Mouse (Mus musculus) G1E-ER4 (cell line): Measurements from ENCODE around the gene Rtn2. TPM values are rescaled to one million over a fixed set of nuclear protein-coding genes. Genes with fewer than 3 reads are reported as not detected.

ENCODE experiments used
- GATA1 ChIP-seq: IDR thresholded peaks from one replicate; pipeline ENCODE4 v1.8.0; 2012; ENCODE audit warnings: low read length, inconsistent platforms
- polyA plus RNA-seq: library from polyadenylated mRNA; stranded (reverse); fragments of >175 nt; gene quantifications from 2 replicates; pipeline ENCODE4 v1.2.3, GENCODE M21; 2012

The Rtn2 gene
- polyA plus RNA-seq, 1 experiment, result 0.72 TPM

DNA sequence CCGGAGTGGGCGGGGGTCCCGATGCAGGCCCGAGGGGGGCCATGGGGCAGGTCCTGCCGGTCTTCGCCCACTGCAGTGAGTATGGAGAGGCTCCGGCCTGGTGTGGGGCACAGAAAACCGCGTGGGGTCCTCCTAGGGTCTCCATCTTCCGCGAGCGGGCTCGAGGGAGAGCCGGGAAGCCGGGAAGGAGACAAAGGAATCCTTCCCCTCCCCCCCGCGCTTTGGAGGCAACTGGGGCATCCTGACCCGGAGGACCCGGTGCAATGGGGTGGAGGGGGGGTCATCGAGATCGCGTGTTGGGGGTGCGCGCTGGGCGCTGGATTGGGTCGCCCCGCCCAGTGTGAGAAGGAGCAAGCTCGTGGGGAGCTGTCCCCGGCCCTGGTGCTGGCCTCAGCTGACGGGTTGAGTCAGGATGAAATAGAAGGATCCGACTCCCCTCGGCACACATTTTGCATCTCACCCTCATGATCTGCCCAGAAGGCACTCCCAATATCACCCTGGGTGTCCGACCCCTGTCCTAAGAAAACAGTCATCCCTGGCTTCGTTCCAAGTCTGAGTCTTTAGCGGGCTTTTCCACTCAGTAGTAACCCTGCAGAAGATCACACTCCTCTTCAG lies 474 bp downstream of the Rtn2 start:
- TF ChIP-seq GATA1, result no peak

DNA sequence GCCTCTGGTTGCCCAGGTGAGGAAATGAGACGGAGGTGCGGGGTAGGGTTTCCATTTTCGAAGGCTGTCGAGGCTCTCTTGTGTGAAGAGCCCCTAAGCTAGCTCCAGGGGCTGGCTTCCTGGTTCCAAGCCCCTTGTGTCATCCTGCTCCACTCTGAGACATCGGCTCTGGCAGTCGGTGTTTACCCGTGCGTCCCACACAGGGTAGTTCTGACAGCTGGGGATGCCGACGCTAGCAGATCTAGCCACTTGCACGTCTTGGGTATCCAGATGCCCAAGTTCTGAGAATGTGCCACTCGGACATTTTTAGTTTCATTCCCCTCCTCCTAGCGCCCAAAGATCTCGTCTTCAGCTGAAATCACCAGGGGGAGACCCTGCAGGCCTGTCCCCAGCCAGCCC lies 981 bp downstream of the Rtn2 start:
- TF ChIP-seq GATA1, result no peak

DNA sequence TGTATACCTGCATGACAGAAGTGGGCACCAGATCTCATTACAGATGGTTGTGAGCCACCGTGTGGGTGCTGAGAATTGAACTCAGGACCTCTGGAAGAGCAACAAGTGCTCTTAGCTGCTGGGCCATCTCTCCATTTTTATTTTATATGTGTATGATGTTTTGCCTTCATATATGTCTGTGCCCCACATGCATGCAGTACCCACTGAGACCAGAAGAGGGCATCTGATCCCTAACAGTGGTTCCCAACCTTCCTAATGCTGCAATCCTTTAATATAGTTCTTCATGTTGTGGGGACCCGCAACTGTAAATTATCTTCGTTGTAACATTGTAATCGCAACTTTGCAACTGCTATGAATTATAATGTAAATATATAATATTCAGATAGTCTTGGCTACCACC lies 2.3 kb downstream of the Rtn2 start:
- no peak for TF ChIP-seq GATA1

DNA sequence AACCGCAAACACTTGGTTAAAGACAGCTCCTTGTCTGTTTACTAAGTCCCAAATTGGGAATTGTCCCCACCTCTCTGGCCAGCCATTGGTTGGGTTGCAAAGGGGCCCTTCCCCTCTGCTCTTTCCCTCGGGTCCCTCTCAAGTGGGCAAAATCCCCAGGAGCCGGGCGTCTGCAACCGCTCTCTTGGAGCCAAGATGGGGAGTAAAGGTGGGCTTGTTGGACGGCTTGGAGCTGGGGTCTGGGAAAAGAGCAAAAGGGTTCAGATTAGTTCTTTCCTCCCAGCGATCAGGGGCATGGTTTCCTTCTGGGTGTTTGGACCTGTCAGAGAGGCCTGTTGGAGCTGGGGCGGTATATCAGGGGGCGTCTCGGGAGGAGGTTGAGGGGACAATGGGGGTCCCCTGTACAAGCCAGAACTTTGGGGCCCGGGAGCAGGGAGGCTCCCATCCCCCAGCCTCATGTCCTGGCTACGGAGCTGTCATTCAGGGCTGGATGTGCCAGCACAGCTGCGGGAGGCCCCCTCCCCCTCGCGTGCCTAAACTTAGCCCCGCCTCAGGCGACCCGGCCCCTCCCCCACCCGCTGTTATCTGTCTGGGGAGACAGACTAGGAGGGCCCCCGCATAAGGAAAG lies 8.7 kb downstream of the Rtn2 start:
- no peak for TF ChIP-seq GATA1

DNA sequence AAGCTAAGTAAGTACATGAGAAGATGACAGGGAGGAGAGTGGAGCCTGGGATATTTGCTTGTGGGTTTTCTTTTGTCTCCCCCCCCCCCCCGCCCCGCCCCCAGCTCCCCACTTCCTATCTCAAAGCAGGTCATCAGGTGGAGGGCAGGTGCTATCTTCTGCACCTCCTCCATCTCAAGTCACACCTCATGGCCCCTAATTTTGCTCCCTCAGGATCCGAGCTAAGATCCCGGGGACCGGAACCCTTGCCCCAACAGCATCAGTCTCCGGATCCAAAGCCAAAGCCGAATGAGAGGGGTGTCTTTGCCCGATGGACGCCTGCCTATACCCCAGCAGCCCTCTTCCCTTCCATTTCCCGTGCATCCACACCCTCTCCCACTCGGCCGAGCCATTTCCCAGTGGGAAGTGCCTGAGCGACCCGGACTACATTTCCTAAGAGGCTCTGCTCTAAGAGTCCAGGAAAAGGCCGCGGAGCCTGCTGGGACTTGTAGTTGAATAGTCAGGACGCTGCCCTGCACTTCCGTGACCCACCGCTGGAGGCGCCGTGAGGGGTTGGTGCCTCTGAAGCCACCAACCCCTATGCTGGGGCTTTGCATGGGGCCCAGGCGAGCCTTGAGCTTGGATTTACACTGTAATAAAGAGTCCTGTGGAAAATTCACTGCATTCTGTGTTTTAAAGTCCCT lies 13.2 kb downstream of the Rtn2 start:
- no peak for TF ChIP-seq GATA1

DNA sequence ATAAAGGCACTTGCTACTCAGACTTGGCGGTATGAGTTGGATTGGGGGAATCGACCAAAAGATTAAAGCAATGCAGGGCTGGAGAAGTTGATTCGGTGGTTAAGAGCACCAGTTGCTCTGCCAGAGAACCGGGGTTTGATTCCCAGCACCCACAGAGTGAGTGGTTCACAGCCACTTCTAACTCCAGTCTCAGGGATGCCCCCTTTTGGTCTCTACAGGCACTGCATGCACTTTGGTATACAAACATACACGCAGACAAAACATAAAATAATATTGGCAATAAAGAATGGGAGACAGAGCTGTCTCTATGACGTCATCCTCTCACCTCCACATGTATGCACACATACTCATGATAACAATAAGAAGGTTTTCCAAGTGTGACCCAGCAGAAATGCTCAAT lies 14.6 kb downstream of the Rtn2 start:
- TF ChIP-seq GATA1, result no peak

DNA sequence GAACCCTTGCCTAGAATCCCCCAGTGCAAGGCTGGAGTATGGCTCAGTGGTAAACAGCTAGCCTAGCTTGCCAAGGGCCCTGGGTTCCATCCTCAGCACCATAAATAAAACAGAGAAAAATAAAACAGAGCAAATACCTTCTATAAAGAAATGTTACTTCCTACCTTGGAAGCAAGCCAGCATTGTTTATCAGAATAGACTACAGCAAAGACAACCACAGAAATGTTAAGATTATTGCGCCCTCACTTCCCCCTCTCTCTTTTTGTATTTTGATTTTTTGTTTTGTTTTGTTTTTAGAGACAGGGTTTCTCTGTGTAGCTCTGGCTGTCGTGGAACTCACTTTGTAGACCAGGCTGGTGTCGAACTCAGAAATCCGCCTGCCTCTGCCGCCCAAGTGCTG lies 15.4 kb downstream of the Rtn2 start:
- no peak for TF ChIP-seq GATA1

DNA sequence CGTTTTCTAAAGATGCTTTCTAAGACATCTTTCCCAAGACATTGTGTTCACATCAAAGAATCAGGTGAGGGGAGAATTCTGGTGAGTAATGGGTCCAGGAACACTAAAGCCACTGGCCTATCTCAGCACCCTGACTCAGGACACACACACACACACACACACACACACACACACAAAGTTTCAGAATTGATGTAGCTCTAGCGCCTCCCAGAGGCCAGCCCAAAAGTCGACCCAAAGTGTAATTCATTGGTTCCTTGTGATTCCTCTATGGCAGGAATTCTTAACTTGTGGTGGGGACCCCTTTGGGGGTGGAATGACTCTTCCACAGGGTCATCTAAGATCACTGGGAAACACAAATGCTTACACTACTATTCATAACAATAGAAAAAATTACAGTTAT lies 16.8 kb downstream of the Rtn2 start:
- no peak for TF ChIP-seq GATA1

DNA sequence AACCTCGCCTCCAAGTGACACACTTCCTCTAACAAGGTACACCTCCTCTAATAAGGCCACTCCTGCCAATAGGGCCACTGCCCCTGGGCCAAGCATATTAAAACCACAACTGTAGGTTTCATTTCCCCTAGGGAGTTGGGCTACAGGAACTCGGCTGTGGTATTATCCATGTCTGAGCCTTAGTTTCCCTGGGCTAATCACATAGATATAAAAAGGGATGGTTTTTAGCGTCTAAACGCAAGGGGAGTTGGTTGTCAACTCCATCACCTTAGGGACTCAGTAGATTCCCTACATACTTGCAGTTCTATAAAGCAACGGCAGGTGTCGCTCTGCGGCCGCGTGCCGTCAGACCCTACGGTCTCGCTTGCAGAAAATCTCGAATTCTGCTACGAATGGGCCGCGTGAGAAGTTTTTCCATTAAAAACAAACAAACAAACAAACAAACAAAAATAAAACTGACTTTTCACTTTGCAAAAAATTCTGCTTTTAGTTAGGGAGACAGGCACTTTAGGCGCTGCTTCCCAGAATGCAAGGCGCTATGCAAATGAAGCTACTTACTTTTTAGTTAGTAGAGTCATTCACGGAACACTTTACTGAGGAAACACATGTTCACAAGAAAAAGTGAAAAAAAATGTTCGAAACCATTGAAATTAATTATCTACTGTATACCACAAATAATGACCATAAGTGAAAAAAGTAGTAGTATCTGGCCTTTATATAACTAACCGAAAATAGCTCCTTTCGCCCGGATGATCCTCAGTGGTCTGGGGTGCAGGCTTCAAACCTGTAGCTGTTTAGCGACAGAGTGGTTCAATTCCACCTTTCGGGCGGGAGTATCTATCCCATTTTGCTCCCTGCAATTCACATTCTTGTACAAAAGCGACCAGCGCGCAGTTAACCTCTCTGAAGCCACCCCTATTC lies 18.3 kb downstream of the Rtn2 start:
- TF ChIP-seq GATA1, result no peak

DNA sequence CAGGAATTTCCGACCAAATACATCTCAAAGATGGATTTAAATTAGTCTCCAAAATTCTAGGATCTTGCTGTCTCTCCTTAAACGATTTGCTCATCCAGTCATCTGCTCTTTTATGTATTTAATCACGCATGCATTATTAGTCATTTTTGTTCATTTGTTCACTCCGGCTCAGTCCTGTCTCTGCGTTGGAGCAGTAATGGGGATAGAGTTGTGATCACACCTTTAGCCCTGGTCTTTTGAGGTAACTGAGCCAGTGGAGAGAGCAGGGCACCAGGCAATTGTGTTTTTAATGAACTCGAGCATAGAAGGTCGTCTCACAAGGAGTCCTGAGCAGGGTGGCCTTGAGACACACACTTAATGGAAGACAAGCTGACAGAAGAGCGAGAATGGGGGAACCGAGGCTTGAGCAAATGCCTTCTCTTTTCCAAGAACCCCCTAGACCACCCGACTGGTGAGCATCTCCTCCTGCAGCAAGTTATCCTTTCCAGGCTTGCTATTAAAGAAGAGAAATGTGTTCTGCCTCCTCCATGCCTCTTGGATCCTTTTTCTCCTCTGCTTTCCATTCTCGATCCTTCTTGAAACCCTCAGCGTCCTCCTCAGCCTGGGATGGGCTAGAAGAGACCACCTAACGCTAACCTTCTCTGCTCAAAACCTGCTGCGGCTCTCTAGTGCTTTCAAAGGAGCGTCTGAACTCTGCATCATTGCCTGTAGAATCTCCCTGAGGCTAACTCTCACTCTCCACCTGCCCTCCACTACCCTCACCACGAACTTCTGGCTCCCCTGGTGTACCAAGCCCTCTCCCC lies 19.2 kb downstream of the Rtn2 start:
- TF ChIP-seq GATA1, result no peak

DNA sequence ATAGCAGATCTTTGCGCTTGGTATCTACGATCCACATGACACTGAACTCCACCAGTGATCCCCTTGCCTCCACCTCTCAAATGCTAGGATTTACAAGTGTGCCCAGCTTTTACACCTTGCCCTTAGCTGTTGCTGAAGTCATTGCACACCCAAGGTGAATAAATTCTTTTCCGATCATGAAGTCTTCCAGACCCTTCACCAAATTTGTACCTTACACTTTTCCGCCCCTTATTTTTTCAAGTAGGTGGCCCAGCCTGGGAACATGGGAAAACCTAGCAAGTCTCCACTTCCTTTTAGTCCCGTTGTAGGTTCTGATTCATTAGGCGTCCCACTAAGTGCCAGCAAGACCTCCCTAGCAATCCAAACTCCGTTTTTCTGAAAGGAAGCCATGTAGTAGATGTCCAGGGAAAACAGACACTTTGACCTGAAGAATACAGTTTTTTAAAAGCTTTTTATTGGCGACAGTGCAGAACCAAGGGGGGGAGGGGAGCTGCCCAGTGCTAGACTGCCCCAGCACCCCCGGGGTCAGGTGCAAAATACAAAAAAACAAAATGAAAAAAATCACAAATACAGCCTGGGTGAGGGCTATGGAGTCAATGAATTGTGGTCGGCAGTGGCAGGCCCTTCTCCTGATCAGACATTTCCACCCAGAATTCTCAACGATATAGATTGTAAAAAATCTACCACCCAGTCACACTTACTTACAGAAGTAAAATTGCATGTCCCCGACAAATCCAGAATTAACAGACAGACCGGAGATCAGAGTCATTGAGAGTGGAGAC lies 20.0 kb downstream of the Rtn2 start:
- TF ChIP-seq GATA1, result no peak

DNA sequence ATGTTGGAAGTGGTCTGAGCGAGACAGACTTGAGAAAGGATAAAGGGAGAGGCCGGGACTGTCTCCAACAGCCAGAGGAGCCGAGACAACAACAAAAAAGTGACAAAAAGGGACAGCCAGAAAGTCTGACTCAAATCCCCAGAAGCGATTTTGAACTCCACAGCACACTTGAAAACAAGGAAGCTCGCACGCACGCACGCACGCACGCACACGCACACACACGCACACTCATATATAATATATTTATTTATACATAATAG lies 20.6 kb downstream of the Rtn2 start:
- no peak for TF ChIP-seq GATA1

DNA sequence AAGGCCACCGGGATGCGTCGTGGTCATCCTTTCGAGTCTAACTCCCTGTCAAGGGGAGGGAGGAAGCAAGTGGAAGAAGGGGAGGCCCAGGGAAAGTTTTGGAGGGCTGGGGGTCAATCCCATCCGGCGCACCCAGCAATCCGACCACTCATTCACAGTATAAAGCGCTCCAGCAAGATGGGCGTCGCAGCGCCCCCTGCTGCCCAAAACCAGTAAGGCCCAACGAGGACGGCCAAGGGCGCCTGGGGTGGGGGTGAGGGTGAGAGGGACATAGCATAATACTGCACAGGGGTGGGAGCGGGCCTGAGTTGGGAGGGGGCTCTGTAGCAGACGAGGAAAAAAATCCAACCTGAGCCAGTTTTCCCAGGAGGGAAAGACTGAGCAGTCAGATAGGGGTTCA lies 21.3 kb downstream of the Rtn2 start:
- no peak for TF ChIP-seq GATA1

DNA sequence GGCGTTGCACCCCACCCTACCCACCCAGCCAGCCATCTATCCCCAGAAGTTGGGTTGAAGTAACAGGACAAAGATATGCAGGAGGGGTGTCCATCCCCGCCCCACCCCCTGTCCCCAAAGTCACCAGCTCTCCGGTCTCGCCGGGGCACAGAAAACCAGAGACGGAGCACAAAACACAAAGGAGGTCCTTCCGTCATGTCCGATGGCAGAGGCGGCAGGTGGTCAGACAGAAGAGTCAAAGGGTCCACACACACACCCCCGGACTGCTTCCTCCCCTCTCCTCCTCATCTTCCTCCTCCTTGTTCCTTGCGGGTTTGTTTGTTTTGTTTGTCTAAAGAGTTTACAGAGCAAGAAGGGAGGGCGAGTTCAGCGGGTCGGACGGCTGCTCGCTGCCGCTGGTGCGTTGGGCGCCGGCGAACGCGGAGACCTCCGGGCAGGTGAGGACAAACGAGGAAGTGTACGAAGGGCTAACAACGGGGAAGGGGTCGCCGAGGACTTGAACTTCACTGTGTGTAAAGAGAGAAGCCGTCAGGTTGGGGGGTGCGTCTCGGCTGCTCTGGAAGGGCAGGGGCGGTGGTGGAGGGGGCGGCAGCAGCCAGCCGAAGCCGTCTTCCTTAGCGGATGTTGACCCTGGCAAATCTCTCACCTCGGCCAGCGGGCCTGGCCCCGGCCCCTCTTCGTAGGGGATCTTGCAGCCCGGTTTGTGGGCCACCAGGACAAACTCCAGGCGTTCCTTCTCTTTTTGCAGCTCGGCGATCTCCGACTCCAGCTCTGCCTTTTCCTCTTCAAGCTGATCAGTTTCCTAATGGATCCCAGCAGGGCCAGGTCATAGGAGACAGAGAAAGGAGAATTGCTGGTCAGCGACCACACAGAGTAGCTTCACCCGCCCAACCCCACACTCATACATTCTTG lies 22.3 kb downstream of the Rtn2 start:
- no peak for TF ChIP-seq GATA1
